20 mouse cellular contexts compared by ENCODE assay signal in the genomic region with DNA sequence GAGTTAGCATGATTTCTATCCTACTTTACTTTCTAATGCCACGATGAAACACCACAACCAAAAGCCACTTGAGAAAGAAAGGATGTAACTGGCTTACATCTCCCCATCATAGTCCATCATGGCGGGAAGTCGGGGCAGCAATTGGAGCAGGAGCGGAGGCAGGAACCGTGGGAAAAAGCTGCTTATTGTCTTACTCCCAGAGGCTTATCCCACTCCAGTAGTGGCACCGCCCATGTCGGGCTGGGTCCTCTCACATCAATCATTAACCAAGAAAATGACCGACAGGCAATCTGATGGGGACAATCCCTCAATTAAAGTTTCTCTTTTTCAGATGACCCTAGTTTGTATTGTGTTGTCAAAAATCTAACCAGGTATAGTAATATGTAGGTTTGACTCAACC.
"Had no signal": no experiment of that assay in that cellular context is flagged by ENCODE, and none has a peak within 500 bp of the region (broad histone marks: within the 10 kb centered on the region; RNA-seq: fewer than 3 reads in every experiment).

No protein-coding gene starts in this region.

- DNase-seq: kidney, adult 18-20 months; kidney, adult 9 months; kidney, postnatal 10 days; kidney, postnatal 36 days; left cerebral cortex, postnatal 4 days; liver, postnatal 0 days; lung, embryonic 14.5 days; midbrain, embryonic 14.5 days; right cerebral cortex, adult 18-20 months; right cerebral cortex, postnatal 14 days; right cerebral cortex, postnatal 4 days; spleen, adult 18-20 months; thymus, adult 2 months; thymus, postnatal 14 days had no signal

- H3K9me3 ChIP-seq: limb, embryonic 12.5 days; limb, embryonic 15.5 days had no signal

- H3K27ac ChIP-seq: limb, embryonic 12.5 days; limb, embryonic 15.5 days; liver, embryonic 14.5 days; macrophage had no signal

- H3K4me2 ChIP-seq: limb, embryonic 12.5 days; limb, embryonic 15.5 days; liver, embryonic 11.5 days; lung, embryonic 14.5 days had no signal

- H3K4me1 ChIP-seq: limb, embryonic 15.5 days had no signal

- H3K27me3 ChIP-seq: limb, embryonic 12.5 days; limb, embryonic 15.5 days had no signal

- H3K9ac ChIP-seq: limb, embryonic 12.5 days; limb, embryonic 15.5 days; liver, embryonic 14.5 days; liver, postnatal 0 days; lung, embryonic 14.5 days had no signal

- H3K36me3 ChIP-seq: limb, embryonic 12.5 days; limb, embryonic 15.5 days had no signal

- H3K4me3 ChIP-seq: limb, embryonic 12.5 days; limb, embryonic 15.5 days had no signal

- ATAC-seq: liver, postnatal 0 days; lung, postnatal 0 days had no signal
